Mouse (Mus musculus): ENCODE results near the gene Hspa1b. TPM values are rescaled to one million over a fixed set of nuclear protein-coding genes. Genes with fewer than 3 reads are reported as not detected.
"Not testable (repeated sequence)": the region's sequence is repeated elsewhere in the genome, so short reads cannot be mapped to it uniquely, and the experiment has no call there.

The Hspa1b gene
- polyA plus RNA-seq, 1 experiment = 4.6 TPM

DNA sequence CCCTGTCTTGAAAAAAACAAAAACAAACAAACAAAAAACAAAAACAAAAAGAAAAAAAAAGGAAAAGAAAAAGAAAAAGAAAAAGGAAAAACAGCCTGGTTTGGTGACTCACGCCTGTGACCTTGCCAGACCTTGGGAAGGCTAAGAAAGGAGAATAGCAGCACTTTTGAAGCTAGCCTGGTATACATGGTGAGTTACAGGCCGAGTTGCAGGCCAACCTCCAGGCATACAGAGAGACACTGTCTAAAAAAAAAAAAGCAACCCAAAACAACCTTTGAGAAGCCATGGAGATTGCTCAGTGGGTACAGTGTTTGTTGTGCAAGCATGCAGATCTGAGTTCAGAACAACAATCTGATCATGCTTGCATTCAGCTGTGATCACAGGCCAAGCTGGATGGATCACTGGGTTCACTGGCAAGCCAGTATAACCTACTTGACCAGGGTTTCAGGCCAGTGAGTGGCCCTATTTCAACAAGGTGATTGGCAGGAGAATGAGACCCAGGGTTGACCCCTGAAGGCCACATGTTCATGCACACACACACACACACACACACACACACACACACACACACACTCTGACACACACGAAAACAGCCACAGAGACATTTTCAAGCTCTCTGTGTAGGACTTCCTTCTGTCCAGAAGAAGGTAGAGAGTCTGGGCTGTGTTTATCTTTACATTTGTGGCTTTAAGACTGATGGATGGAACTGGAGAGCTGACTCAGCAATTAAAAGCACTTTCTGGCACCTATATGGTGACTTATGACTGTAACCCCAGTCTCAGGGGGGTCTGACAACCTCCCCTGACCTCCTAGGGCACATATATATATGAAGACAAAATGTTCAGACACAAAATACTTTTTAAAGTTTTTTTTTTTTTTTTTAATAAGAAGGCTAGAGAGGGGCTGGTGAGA is 16.8 kb upstream of the Hspa1b start:
- DNase-seq = no peak
- 77% methylated on average over 3 of the region's 3 CpGs for WGBS
- Histone ChIP-seq H3K27me3 (ENCODE audit: control insufficient read depth, insufficient read depth, low read length) (no peaks in the 10 kb centered on the region), H3K27ac (ENCODE audit: insufficient read depth, low read length) (no peak overlapping the region), H3K4me3 (replicated peaks; ENCODE audit: insufficient read depth, low read depth, low read length) (no peak overlapping the region), H3K4me1 (ENCODE audit: control insufficient read depth, insufficient read depth, low read length) (peaks cover under 1% of the 10 kb centered on the region; the same call in 1 of the 2 replicates)
- no peak for TF ChIP-seq CTCF (IDR thresholded peaks at IDR 0.05; ENCODE audit: borderline replicate concordance, insufficient read depth, low read depth, low read length)
- no peak for TF ChIP-seq POLR2A (IDR thresholded peaks at IDR 0.05; ENCODE audit: borderline replicate concordance, insufficient read depth, low read length)

DNA sequence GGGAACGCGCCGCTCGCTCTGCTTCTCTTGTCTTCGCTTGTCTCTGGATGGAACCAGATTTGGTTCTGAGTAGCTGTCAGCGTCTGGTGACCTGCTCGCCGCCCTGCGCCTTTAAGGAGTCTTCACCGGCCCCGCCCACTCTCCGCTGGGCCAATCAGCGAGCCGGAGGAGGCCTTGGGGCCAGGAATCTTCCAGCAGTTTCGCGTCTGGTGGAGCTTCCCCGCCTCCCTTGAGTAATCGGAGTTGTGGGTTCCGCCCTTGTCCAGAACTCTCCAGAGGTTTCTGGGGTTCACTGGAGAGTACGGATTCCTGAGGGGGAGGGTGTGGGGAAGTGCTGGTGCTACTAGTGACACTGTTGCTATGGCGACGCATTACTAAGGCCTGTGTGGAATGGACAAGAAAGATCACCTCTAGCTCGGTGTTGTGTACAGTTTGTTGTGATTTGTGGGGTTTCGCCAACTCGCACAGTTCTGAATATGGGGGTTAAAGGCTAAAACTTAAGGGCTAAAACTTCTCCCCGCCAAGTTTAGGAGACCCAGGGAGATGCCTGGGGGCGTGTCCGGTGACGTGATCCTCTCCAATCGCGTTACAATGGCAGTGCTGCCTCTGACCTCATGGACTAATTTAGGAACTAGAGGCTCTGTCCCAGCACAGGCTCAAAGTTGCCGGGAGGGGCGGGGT is 13.2 kb upstream of the Hspa1b start, which contains the start of the genes Hspa1a and Hspa1l:
TSS of gene Hspa1a (minus strand) at position 88 of the 681 bp plus-strand sequence.
TSS of gene Hspa1l (plus strand) at position 635 of the 681 bp plus-strand sequence.
- H3K4me1 ChIP-seq (ENCODE audit: control insufficient read depth, insufficient read depth, low read length); H3K27ac ChIP-seq (ENCODE audit: insufficient read depth, low read length); H3K27me3 ChIP-seq (ENCODE audit: control insufficient read depth, insufficient read depth, low read length): not testable (repeated sequence)
- under 1% methylated on average over 28 of the region's 33 CpGs for WGBS
- H3K4me3 ChIP-seq (replicated peaks; ENCODE audit: insufficient read depth, low read depth, low read length) = peak within 1 kb of the TSS; percentile 66
- DNase-seq = peak; percentile 84 to 91
- peak; percentile 56; the same call in 1 of the 2 replicates for TF ChIP-seq POLR2A (IDR thresholded peaks at IDR 0.05; ENCODE audit: borderline replicate concordance, insufficient read depth, low read length)

DNA sequence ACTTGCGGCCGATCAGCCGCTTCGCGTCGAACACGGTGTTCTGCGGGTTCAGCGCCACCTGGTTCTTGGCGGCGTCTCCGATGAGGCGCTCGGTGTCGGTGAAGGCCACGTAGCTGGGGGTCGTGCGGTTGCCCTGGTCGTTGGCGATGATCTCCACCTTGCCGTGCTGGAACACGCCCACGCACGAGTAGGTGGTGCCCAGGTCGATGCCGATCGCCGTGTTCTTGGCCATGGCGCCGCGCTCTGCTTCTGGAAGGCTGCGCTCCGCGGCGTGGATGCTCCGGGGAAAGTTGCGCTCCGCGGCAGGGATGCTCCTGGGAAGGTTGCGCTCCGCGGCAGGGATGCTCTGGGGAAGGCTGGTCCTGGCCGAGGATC is 12.6 kb upstream of the Hspa1b start:
- not testable (repeated sequence) for H3K27me3 ChIP-seq (ENCODE audit: control insufficient read depth, insufficient read depth, low read length); H3K27ac ChIP-seq (ENCODE audit: insufficient read depth, low read length); H3K4me1 ChIP-seq (ENCODE audit: control insufficient read depth, insufficient read depth, low read length); DNase-seq
- 2% methylated on average over 22 of the region's 43 CpGs for WGBS
- H3K4me3 ChIP-seq (replicated peaks; ENCODE audit: insufficient read depth, low read depth, low read length) = peak overlapping the region; percentile 57

DNA sequence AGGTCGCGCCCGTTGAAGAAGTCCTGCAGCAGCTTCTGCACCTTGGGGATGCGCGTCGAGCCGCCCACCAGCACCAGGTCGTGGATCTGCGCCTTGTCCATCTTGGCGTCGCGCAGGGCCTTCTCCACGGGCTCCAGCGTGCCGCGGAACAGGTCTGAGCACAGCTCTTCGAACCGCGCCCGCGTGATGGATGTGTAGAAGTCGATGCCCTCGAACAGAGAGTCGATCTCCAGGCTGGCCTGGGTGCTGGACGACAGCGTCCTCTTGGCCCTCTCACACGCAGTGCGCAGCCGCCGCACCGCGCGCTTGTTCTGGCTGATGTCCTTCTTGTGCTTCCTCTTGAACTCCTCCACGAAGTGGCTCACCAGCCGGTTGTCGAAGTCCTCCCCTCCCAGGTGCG is 11.8 kb upstream of the Hspa1b start:
- not testable (repeated sequence) for H3K4me3 ChIP-seq (replicated peaks; ENCODE audit: insufficient read depth, low read depth, low read length); DNase-seq; H3K27ac ChIP-seq (ENCODE audit: insufficient read depth, low read length); H3K4me1 ChIP-seq (ENCODE audit: control insufficient read depth, insufficient read depth, low read length); H3K27me3 ChIP-seq (ENCODE audit: control insufficient read depth, insufficient read depth, low read length)
- WGBS = 31% methylated on average over 21 of the region's 37 CpGs

DNA sequence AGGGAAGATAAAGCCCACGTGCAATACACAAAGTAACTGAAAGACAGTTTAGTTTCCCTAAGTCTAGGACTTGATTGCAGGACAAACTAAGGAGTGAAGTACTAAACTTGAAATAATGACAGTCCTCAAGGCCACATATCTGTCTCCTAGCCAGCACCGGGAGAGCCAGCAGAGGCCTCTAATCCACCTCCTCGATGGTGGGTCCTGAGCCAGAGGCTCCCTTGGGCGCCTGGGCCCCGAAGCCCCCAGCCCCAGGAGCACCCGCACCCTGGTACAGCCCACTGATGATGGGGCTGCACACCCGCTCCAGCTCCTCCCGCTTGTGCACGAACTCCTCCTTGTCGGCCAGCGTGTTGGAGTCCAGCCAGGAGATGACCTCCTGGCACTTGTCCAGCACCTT is 10.8 kb upstream of the Hspa1b start, which contains the start of gene Gm20481:
TSS of gene Gm20481 (plus strand) at position 91 of the 400 bp plus-strand sequence.
- H3K27me3 ChIP-seq (ENCODE audit: control insufficient read depth, insufficient read depth, low read length); H3K4me1 ChIP-seq (ENCODE audit: control insufficient read depth, insufficient read depth, low read length); DNase-seq; H3K27ac ChIP-seq (ENCODE audit: insufficient read depth, low read length); H3K4me3 ChIP-seq (replicated peaks; ENCODE audit: insufficient read depth, low read depth, low read length): not testable (repeated sequence)
- WGBS = 49% methylated on average over 8 of the region's 11 CpGs

DNA sequence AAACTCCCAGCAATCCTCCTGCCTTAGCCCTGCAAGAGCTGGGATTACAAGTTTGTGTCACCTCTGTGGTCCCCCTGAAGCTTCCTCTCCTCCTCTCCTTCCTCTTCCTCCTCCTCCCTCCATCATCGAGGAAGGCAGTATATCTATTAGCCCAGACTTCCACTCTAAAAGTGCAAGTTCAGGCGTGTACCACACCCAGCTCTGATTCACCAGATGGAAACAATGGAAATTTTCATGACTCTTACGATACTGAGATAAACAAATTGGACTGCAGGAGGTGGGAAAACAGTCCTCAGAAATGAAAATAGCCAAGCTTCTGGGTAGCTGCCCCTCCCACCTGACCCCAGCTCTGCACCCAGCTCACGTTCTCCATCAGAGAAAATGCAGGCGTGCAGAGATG is 6.6 kb upstream of the Hspa1b start:
- H3K27ac ChIP-seq (ENCODE audit: insufficient read depth, low read length) = no peak overlapping the region
- no peak for TF ChIP-seq CTCF (IDR thresholded peaks at IDR 0.05; ENCODE audit: borderline replicate concordance, insufficient read depth, low read depth, low read length)
- no peak for TF ChIP-seq POLR2A (IDR thresholded peaks at IDR 0.05; ENCODE audit: borderline replicate concordance, insufficient read depth, low read length)
- H3K4me3 ChIP-seq (replicated peaks; ENCODE audit: insufficient read depth, low read depth, low read length) = no peak overlapping the region
- H3K27me3 ChIP-seq (ENCODE audit: control insufficient read depth, insufficient read depth, low read length) = no peaks in the 10 kb centered on the region; the same call in 1 of the 2 replicates
- H3K4me1 ChIP-seq (ENCODE audit: control insufficient read depth, insufficient read depth, low read length) = no peaks in the 10 kb centered on the region
- 70% methylated on average over 5 of the region's 5 CpGs for WGBS
- DNase-seq = no peak

DNA sequence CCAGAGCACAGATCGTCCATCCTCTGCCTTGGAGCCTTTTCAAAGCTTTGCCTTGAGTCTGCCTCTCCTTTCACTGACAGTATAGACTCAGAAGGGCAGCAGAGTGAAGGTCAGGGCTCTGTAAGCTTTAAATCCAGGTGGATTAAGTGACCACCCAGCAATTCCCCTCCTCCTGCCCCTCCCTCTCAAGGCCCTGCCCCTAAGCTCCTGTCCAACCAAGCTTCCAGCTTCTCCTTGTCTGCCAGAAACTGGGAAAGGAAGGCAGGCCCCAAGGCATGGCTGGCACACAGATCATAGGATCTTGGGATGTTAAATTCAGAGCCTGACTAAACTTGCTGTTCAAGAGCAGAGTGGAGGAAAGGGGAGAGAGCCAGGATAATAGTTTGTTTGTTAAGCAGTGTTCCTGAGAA is 5.6 kb upstream of the Hspa1b start:
- H3K4me3 ChIP-seq (replicated peaks; ENCODE audit: insufficient read depth, low read depth, low read length) = no peak overlapping the region
- H3K27ac ChIP-seq (ENCODE audit: insufficient read depth, low read length) = no peak overlapping the region
- DNase-seq = no peak
- 21% methylated on average over 1 of the region's 1 CpGs for WGBS
- H3K4me1 ChIP-seq (ENCODE audit: control insufficient read depth, insufficient read depth, low read length) = no peaks in the 10 kb centered on the region
- TF ChIP-seq POLR2A (IDR thresholded peaks at IDR 0.05; ENCODE audit: borderline replicate concordance, insufficient read depth, low read length) = no peak
- H3K27me3 ChIP-seq (ENCODE audit: control insufficient read depth, insufficient read depth, low read length) = no peaks in the 10 kb centered on the region; the same call in 1 of the 2 replicates

DNA sequence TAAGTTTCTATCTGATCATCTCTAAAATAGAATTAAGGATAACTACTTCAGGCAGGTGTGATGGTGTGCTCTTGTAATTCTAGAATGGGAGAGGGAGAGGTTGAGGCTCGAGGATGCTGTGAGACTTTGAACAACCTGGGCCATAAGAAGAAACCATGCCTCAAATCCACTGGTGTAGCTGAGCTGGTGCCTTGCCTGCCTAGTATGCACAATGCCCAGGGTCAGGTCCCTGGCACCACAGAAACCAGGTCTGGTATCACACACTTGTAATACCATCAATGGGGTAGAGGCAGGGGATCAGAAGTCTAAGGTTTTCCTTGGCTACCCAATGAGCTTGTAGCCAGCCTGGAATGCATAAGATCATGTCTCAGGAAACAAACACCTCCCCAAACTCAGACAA is 3.8 kb upstream of the Hspa1b start:
- TF ChIP-seq POLR2A (IDR thresholded peaks at IDR 0.05; ENCODE audit: borderline replicate concordance, insufficient read depth, low read length) = no peak
- no peak for TF ChIP-seq CTCF (IDR thresholded peaks at IDR 0.05; ENCODE audit: borderline replicate concordance, insufficient read depth, low read depth, low read length)
- Histone ChIP-seq H3K27ac (ENCODE audit: insufficient read depth, low read length) (no peak overlapping the region), H3K4me1 (ENCODE audit: control insufficient read depth, insufficient read depth, low read length) (peaks cover 3% of the 10 kb centered on the region; the same call in 1 of the 2 replicates), H3K27me3 (ENCODE audit: control insufficient read depth, insufficient read depth, low read length) (no peaks in the 10 kb centered on the region; the same call in 1 of the 2 replicates), H3K4me3 (replicated peaks; ENCODE audit: insufficient read depth, low read depth, low read length) (no peak overlapping the region)
- DNase-seq = no peak
- 53% methylated on average over 1 of the region's 1 CpGs for WGBS
